ENCODE assay signal across 14 mouse cellular contexts in the genomic region with DNA sequence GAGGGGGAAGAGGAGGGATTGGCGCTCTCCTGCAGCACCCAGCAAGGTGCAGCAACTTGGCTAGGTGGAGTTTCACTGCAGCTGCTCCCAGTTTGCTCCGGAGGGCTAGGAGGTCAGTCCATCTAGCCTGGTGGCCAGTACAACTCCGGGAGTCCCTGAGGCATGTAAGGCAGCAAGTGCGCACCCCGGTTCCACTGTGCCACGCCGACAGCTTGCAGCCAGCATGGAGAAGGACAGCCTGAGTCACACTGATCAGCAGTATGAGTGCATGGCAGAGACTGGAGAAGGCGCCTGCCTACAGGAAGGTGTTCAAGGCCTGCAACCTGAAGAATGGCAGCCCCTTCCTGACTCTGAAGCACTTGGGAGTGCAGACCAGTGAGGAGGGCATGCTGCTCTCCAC. TPM values are rescaled to one million over a fixed set of nuclear protein-coding genes. Genes with fewer than 3 reads are reported as not detected.
DNase-seq lines count a peak whose midpoint lies in the region; TF ChIP-seq lines count a peak whose summit lies in the region.
"Not testable (repeated sequence)": the region's sequence is repeated elsewhere in the genome, so short reads cannot be mapped to it uniquely, and the experiment has no call there.
"Had no signal": no experiment of that assay in that cellular context is flagged by ENCODE, and none has a peak within 500 bp of the region (broad histone marks: within the 10 kb centered on the region; RNA-seq: fewer than 3 reads in every experiment).

No protein-coding gene starts in this region.

- H3K4me3 ChIP-seq in gastrocnemius, adult 2 months = not testable (repeated sequence)

- not testable (repeated sequence) for TF ChIP-seq CTCF in gastrocnemius, adult 2 months (IDR thresholded peaks at IDR 0.05)

- intact Hi-C loops in gastrocnemius, adult 2 months (cut with DNase I) = not testable (repeated sequence)

- not testable (repeated sequence) for H3K27ac ChIP-seq in gastrocnemius, adult 2 months

- peak; percentile 15 for DNase-seq in gastrocnemius, adult 2 months
- peak; percentile 88 for DNase-seq in heart, adult 11 months
- DNase-seq in kidney, postnatal 10 days = peak; percentile 11
- peak; percentile 2 for DNase-seq in layer of hippocampus, adult 9-11 months
- DNase-seq in ovary, postnatal 36 days (ENCODE audit: low spot score) = peak; percentile 2
- DNase-seq in right cerebral cortex, postnatal 4 days = peak; percentile 3
- peak; percentile 4 for DNase-seq in testis, postnatal 14 days (ENCODE audit: low spot score)

RNA-seq across cellular contexts. Expression of a gene that starts 17.4 kb away (rescaled TPM):
- not detected for total RNA-seq in gastrocnemius, adult 2 months (2021)
- total RNA-seq: adrenal gland, adult 2 months; ES-E14; gastrocnemius, postnatal 25 days; heart, adult 18-20 months; heart, postnatal 10 days; hematopoietic stem cell, adult 5-6 weeks had no signal

RNA-seq across cellular contexts. Expression of a gene that starts 27.9 kb away (rescaled TPM):
- total RNA-seq in gastrocnemius, adult 2 months (2021) = not detected
- total RNA-seq: adrenal gland, adult 2 months; ES-E14; gastrocnemius, postnatal 25 days; heart, adult 18-20 months; heart, postnatal 10 days; hematopoietic stem cell, adult 5-6 weeks; hindbrain, postnatal 0 days had no signal

RNA-seq across cellular contexts. Expression of a gene that starts 56.0 kb away (rescaled TPM):
- total RNA-seq in gastrocnemius, adult 2 months (2021) = not detected
- total RNA-seq: adrenal gland, adult 2 months; ES-E14; gastrocnemius, postnatal 25 days; heart, adult 18-20 months; heart, postnatal 10 days; hematopoietic stem cell, adult 5-6 weeks; hindbrain, postnatal 0 days had no signal

Comparison
In these comparisons a context has a peak if more than half of its experiments do, and no peak if none do; other contexts are left out.
1. DNase-seq: peak in every context shown above with its lines; median percentile 88 in heart, adult 11 months; 15 in gastrocnemius, adult 2 months; 11 in kidney, postnatal 10 days; 4 in testis, postnatal 14 days; 3 in right cerebral cortex, postnatal 4 days; 2 in layer of hippocampus, adult 9-11 months; 2 in ovary, postnatal 36 days.